Mouse (Mus musculus): ENCODE results near the gene Agbl4. TPM values are rescaled to one million over a fixed set of nuclear protein-coding genes. Genes with fewer than 3 reads are reported as not detected.

The Agbl4 gene
- total RNA-seq, 2 experiments from 2014 or later, result 10.5 to 12.5 TPM

- DNase-seq (ENCODE audit: low spot score in 2 of 2), result no peak
These were observed 1158.0 kb downstream of the Agbl4 start for GRCm38 (mm10) chr4:111555426-111555825.

DNA sequence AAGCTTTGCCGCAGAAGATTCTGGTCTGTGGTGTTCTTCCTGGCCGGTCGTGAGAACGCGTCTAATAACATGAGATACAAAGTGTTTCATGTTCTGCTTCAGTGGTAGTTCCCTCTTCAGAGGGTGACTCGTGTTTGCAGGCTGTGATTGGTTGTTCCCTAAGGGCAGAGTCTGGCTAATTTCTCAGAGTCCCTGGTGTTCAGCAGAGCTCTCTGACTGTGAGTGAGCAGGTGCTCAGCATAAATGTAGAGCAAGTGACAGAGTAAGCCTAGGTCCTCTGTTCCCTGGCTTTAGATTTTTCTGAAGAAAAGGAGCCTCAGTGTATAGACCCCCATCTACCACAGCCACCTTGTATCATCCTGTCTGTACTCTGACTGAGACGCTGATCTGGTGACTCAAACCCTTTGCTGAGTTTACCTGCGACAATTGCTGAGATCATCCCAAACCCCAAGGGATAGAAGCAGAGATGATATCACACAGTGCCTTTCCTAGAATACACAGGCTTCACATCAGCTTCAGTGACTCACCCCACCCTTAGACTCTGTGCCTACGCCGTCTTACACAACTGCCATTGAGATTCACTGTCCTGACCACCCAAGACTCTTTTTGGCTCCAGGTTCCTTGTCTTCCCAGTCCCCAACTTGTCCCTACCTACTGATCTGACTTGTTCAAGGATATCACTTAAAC lies 1179.8 kb downstream of the Agbl4 start:
- DNase-seq (ENCODE audit: low spot score in 2 of 2), result no peak

DNA sequence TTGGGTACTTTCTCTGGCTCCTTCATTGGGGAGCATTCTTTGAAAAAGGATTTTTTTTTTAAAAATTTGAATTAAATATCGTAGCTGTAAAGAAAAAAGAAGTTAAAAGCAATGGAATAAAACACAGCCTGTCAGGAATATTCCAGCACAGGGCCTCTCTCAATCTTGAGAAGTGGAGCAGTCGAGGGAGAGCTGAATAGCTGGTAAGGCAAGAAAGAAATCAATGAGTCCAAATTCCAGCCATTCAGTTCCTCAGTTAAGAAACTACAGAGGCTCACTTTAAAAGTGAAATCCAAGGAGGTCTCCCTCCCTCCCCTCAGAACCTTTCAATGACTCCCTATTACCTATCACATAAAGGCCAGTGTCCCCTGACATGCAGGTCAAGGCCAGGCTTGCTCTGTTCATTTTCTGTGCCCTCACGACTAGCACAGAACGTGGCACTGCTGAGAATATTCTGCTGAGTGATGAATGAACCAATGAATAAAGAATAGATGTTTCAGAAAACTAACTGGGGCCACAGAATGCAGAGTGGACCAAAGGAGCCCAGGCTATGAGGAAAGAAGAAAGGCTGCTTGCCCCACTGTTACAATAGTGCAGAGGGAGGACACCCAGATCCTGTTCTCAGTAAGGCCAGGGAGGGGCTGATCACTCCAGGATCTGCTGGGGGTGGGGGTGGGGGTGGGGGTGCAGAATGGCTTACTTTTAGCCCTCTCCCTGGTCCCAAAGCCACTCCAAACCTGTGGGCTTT lies 1181.8 kb downstream of the Agbl4 start:
- no peak for DNase-seq (ENCODE audit: low spot score in 2 of 2)

- DNase-seq (ENCODE audit: low spot score in 2 of 2), result no peak
These were observed 1182.4 kb downstream of the Agbl4 start for GRCm38 (mm10) chr4:111579863-111580224.

- no peak for DNase-seq (ENCODE audit: low spot score in 2 of 2)
These were observed 1182.8 kb downstream of the Agbl4 start for GRCm38 (mm10) chr4:111580239-111580638.

DNA sequence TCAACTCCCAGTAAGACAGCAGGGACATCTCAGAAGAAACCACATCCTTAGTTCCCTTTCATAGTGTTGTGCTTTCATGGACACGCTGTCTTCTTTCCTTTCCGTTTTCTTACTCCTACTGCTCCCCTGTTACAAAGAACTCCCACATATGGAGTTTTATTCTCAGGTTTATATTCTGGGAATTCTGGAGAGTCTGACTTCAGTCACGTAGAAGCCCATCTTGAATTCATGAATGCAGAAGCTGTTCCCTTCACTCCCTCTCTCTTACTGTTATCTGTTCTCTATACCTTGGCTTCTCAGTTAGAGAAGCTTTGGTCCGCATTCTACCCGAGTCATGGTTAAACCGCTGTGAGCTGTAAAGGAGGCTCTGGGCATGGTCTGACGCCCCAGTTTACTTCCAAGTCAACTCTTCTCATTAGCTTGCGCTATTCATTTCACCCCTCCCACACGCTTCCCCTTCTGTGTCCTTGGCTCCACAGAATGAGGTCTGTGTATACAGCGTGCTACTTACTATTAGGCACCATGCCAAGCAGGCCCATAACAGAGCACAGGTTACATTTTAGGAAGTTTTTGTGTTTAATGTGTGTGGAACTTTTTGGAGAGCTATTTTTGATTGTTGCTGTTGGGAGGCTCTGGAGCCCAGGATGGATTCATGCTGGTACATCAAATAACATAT lies 1186.2 kb downstream of the Agbl4 start:
- DNase-seq (ENCODE audit: low spot score in 2 of 2), result peak; percentile 10 to 12

- DNase-seq (ENCODE audit: low spot score in 2 of 2), result peak in 1 of 2 experiments; percentile 1
These were observed 1186.8 kb downstream of the Agbl4 start for GRCm38 (mm10) chr4:111584286-111584685.

GRCm38 (mm10) chr4:111588211-111588610 lies 1190.8 kb downstream of the Agbl4 start:
- DNase-seq (ENCODE audit: low spot score in 2 of 2), result no peak

- no peak for DNase-seq (ENCODE audit: low spot score in 2 of 2)
These were observed 1192.2 kb downstream of the Agbl4 start for GRCm38 (mm10) chr4:111589467-111590170.

DNA sequence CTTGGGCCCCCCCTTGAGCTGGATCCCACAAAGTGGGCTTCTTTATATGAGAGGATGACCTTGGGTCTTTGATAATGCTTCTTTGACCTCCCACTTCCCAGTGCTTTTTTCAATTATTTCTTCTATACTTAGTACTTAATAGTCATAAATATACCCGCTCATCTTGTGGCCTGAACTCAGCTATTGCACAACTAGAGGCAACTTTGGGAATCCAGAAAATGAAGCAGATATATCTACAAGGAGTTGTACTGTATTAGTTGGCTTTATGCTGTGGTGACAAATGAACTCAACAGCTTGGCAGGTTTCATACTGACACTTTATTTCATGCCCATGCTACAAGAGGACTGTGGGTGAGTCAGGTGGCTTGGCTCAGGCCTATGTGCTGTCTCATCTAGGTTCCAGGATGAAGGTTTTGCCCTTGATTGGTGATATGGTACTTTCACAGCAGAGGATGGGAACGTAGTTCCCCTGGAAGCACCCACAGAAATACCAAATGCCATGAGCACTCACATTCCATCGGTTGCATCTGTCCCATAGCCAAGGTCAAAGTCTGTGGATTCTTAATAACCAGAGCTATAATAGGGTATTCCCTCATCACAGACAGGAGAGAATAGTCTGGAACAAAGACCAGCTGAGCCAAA lies 1197.3 kb downstream of the Agbl4 start:
- no peak for DNase-seq (ENCODE audit: low spot score in 2 of 2)

GRCm38 (mm10) chr4:111597249-111597661 lies 1199.8 kb downstream of the Agbl4 start:
- peak; percentile 36 to 74 for DNase-seq (ENCODE audit: low spot score in 2 of 2)

GRCm38 (mm10) chr4:111597986-111598385 lies 1200.5 kb downstream of the Agbl4 start:
- no peak for DNase-seq (ENCODE audit: low spot score in 2 of 2)

DNA sequence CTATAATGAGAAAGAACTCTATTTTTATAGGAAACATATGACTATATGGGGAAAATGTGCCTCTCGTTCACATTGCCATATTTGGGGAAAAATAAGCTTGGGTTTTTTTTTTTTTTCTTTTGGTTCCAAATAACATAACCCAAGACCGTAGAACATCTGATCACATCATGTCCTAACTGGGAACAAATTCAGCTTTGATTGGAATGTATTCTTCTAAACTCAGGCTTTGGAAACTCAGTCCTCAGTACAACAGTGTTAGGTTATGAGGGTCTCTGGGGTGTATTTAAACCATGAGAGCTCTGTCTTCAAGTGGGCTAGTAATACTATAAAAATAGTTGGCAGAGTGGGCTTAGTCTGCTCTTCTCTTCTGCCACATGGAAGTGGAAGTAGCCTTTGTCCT lies 1205.7 kb downstream of the Agbl4 start:
- no peak for DNase-seq (ENCODE audit: low spot score in 2 of 2)

- DNase-seq (ENCODE audit: low spot score in 2 of 2), result no peak
These were observed 1210.5 kb downstream of the Agbl4 start for GRCm38 (mm10) chr4:111607826-111608500.

DNA sequence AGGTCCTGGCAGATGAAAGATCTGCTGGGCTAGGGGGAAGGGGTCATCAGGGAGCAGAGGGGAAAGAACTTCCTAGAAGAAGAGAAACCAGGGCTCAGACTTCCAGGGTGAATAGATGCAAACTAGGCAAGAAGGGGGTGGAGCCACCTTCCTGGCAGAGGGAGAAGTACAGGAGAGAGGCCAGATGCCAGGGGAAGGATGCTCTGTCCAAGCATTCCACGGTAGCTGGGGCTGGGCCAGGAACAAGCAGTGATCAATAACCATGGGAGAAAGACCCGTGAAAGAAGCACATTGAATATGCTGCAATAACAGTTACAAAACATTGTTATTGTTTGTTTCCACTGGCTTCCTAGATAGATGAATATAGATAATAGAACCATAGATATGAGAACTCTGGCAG lies 1224.4 kb downstream of the Agbl4 start:
- no peak for DNase-seq (ENCODE audit: low spot score in 2 of 2)

DNA sequence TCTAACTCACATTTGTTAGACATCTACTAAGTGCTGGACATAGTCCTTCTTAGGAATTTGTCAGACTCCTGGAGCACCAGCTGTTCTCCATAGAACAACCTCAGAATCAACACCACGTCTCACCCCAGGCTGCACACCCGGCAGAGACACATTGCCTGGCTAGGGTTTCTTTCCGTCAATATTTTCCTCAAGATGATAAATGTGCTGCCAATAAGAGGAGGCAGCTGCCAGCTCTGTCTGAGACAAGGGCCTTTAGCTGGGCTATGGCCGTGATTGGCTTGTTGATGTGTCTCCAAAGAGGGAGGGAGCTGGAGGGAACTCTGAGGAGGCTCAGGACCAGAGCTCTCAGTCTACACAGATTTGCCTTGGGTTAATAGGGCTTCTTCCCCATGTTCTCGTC lies 1227.5 kb downstream of the Agbl4 start:
- DNase-seq (ENCODE audit: low spot score in 2 of 2), result peak in 1 of 2 experiments; percentile 33

GRCm38 (mm10) chr4:111626118-111626830 lies 1228.8 kb downstream of the Agbl4 start:
- DNase-seq (ENCODE audit: low spot score in 2 of 2), result peak; percentile 79 to 80

DNA sequence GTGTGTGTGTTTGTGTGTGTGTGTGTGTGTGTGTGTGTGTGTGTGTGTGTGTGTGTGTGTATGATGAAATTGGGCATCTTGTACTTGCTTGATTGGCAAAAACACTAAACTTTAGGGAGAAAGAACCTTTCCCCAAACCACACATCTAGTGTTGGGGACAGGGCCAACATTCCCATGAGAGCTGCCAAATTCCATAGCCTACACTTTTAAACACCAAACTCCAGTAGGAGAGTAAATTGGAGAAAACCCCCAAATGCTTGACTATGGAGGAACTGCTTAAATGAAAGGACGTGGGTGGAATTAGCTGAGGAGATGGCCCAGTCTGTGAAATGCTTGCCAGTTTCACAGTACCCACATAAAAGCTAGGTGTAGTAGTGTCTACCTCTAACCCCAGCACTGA lies 1235.2 kb downstream of the Agbl4 start:
- DNase-seq (ENCODE audit: low spot score in 2 of 2), result no peak

GRCm38 (mm10) chr4:111635538-111636124 lies 1238.2 kb downstream of the Agbl4 start:
- DNase-seq (ENCODE audit: low spot score in 2 of 2), result peak; percentile 27 to 80

All from layer of hippocampus, postnatal 14 days (tissue).